Mouse (Mus musculus): ENCODE measurements around the gene Arhgap30. TPM values are rescaled to one million over a fixed set of nuclear protein-coding genes. Genes with fewer than 3 reads are reported as not detected.

The Arhgap30 gene
- total and polyA plus RNA-seq, 2 experiments from 2014 or later: 0.75 to 0.82 TPM

GRCm38 (mm10) chr1:171413608-171414007 lies 24.9 kb downstream of the Arhgap30 start:
- Histone ChIP-seq H3K27me3 (ENCODE audit: insufficient read depth, low read length) (peaks cover 4% of the 10 kb centered on the region; the same call in 1 of the 2 replicates), H3K27ac (ENCODE audit: low read depth, low read length) (no peak overlapping the region), H3K9me3 (ENCODE audit: low read length) (no peaks in the 10 kb centered on the region), H3K4me1 (ENCODE audit: insufficient read depth, low read length) (no peaks in the 10 kb centered on the region), H3K36me3 (ENCODE audit: insufficient read depth, low read length) (peaks cover 30% of the 10 kb centered on the region), H3K4me2 (ENCODE audit: low read depth, low read length, poor library complexity, severe bottlenecking) (no peak overlapping the region), H3K9ac (replicated peaks; ENCODE audit: low read length, poor library complexity, severe bottlenecking) (no peak overlapping the region), H3K4me3 (ENCODE audit: low read depth, low read length) (no peak overlapping the region)
- TF ChIP-seq CTCF (IDR thresholded peaks at IDR 0.05): no peak
- ATAC-seq (ENCODE audit: low FRiP score) (no peak), DNase-seq (ENCODE audit: low spot score) (no peak)
- WGBS: 76% methylated on average over 8 of the region's 8 CpGs

GRCm38 (mm10) chr1:171418660-171419059 lies 29.9 kb downstream of the Arhgap30 start, which contains the start of gene Tstd1:
Gene Tstd1 (plus strand): TSS chr1:171418872.
- ATAC-seq (ENCODE audit: low FRiP score) (no peak), DNase-seq (ENCODE audit: low spot score) (no peak)
- H3K36me3 ChIP-seq (ENCODE audit: insufficient read depth, low read length): peaks cover 36% of the 10 kb centered on the region
- no peak within 1 kb of the TSS for H3K4me2 ChIP-seq (ENCODE audit: low read depth, low read length, poor library complexity, severe bottlenecking)
- no peak within 1 kb of the TSS for H3K9ac ChIP-seq (replicated peaks; ENCODE audit: low read length, poor library complexity, severe bottlenecking)
- H3K27me3 ChIP-seq (ENCODE audit: insufficient read depth, low read length): no peaks in the 10 kb centered on the region
- H3K9me3 ChIP-seq (ENCODE audit: low read length): no peaks in the 10 kb centered on the region
- WGBS: 86% methylated on average over 5 of the region's 5 CpGs
- no peak within 1 kb of the TSS for H3K4me3 ChIP-seq (ENCODE audit: low read depth, low read length)
- TF ChIP-seq CTCF (IDR thresholded peaks at IDR 0.05): no peak
- H3K4me1 ChIP-seq (ENCODE audit: insufficient read depth, low read length): no peaks in the 10 kb centered on the region
- no peak within 1 kb of the TSS for H3K27ac ChIP-seq (ENCODE audit: low read depth, low read length)

GRCm38 (mm10) chr1:171419291-171419882 lies 30.6 kb downstream of the Arhgap30 start:
- peaks cover 36% of the 10 kb centered on the region for H3K36me3 ChIP-seq (ENCODE audit: insufficient read depth, low read length)
- no peaks in the 10 kb centered on the region for H3K9me3 ChIP-seq (ENCODE audit: low read length)
- no peak overlapping the region for H3K4me2 ChIP-seq (ENCODE audit: low read depth, low read length, poor library complexity, severe bottlenecking)
- no peak overlapping the region for H3K9ac ChIP-seq (replicated peaks; ENCODE audit: low read length, poor library complexity, severe bottlenecking)
- ATAC-seq (ENCODE audit: low FRiP score) (peak; percentile 39; the same call in 1 of the 2 replicates), DNase-seq (ENCODE audit: low spot score) (peak; percentile 37)
- no peaks in the 10 kb centered on the region for H3K4me1 ChIP-seq (ENCODE audit: insufficient read depth, low read length)
- no peak overlapping the region for H3K4me3 ChIP-seq (ENCODE audit: low read depth, low read length)
- H3K27ac ChIP-seq (ENCODE audit: low read depth, low read length): no peak overlapping the region
- no peak for TF ChIP-seq CTCF (IDR thresholded peaks at IDR 0.05)
- no peaks in the 10 kb centered on the region for H3K27me3 ChIP-seq (ENCODE audit: insufficient read depth, low read length)
- WGBS: 28% methylated on average over 12 of the region's 12 CpGs

- no peak for TF ChIP-seq CTCF (IDR thresholded peaks at IDR 0.05)
- Histone ChIP-seq H3K4me1 (ENCODE audit: insufficient read depth, low read length) (no peaks in the 10 kb centered on the region), H3K9ac (replicated peaks; ENCODE audit: low read length, poor library complexity, severe bottlenecking) (no peak overlapping the region), H3K36me3 (ENCODE audit: insufficient read depth, low read length) (peaks cover 36% of the 10 kb centered on the region), H3K4me3 (ENCODE audit: low read depth, low read length) (no peak overlapping the region), H3K27ac (ENCODE audit: low read depth, low read length) (no peak overlapping the region), H3K27me3 (ENCODE audit: insufficient read depth, low read length) (no peaks in the 10 kb centered on the region), H3K4me2 (ENCODE audit: low read depth, low read length, poor library complexity, severe bottlenecking) (no peak overlapping the region), H3K9me3 (ENCODE audit: low read length) (no peaks in the 10 kb centered on the region)
- DNase-seq (ENCODE audit: low spot score) (no peak), ATAC-seq (ENCODE audit: low FRiP score) (no peak)
- 60% methylated on average over 5 of the region's 5 CpGs for WGBS
Observed at GRCm38 (mm10) chr1:171419905-171420304, 31.2 kb downstream of the Arhgap30 start.

- Histone ChIP-seq H3K4me1 (ENCODE audit: insufficient read depth, low read length) (no peaks in the 10 kb centered on the region), H3K9ac (replicated peaks; ENCODE audit: low read length, poor library complexity, severe bottlenecking) (no peak overlapping the region), H3K27me3 (ENCODE audit: insufficient read depth, low read length) (no peaks in the 10 kb centered on the region), H3K4me2 (ENCODE audit: low read depth, low read length, poor library complexity, severe bottlenecking) (no peak overlapping the region), H3K27ac (ENCODE audit: low read depth, low read length) (no peak overlapping the region), H3K36me3 (ENCODE audit: insufficient read depth, low read length) (peaks cover 13% of the 10 kb centered on the region; the same call in 1 of the 2 replicates), H3K4me3 (ENCODE audit: low read depth, low read length) (no peak overlapping the region), H3K9me3 (ENCODE audit: low read length) (no peaks in the 10 kb centered on the region)
- ATAC-seq (ENCODE audit: low FRiP score) (no peak), DNase-seq (ENCODE audit: low spot score) (no peak)
- no peak for TF ChIP-seq CTCF (IDR thresholded peaks at IDR 0.05)
- WGBS: 87% methylated on average over 8 of the region's 8 CpGs
Observed at GRCm38 (mm10) chr1:171422504-171423095, 33.8 kb downstream of the Arhgap30 start.

GRCm38 (mm10) chr1:171424638-171425037 lies 35.9 kb downstream of the Arhgap30 start:
- WGBS: 74% methylated on average over 5 of the region's 5 CpGs
- no peak for TF ChIP-seq CTCF (IDR thresholded peaks at IDR 0.05)
- no peak for ATAC-seq (ENCODE audit: low FRiP score)

More at GRCm38 (mm10) chr1:171424638-171425037, 35.9 kb downstream of the Arhgap30 start:
- Histone ChIP-seq H3K9me3 (ENCODE audit: low read length) (no peaks in the 10 kb centered on the region), H3K4me3 (ENCODE audit: low read depth, low read length) (no peak overlapping the region), H3K27me3 (ENCODE audit: insufficient read depth, low read length) (no peaks in the 10 kb centered on the region), H3K36me3 (ENCODE audit: insufficient read depth, low read length) (no peaks in the 10 kb centered on the region; the same call in 1 of the 2 replicates), H3K27ac (ENCODE audit: low read depth, low read length) (no peak overlapping the region), H3K4me2 (ENCODE audit: low read depth, low read length, poor library complexity, severe bottlenecking) (no peak overlapping the region), H3K4me1 (ENCODE audit: insufficient read depth, low read length) (no peaks in the 10 kb centered on the region), H3K9ac (replicated peaks; ENCODE audit: low read length, poor library complexity, severe bottlenecking) (no peak overlapping the region)
- no peak for DNase-seq (ENCODE audit: low spot score)

Measured in midbrain, postnatal 0 days (tissue).